Mouse (Mus musculus): ENCODE data around the gene Zcchc8.

The Zcchc8 gene

DNA sequence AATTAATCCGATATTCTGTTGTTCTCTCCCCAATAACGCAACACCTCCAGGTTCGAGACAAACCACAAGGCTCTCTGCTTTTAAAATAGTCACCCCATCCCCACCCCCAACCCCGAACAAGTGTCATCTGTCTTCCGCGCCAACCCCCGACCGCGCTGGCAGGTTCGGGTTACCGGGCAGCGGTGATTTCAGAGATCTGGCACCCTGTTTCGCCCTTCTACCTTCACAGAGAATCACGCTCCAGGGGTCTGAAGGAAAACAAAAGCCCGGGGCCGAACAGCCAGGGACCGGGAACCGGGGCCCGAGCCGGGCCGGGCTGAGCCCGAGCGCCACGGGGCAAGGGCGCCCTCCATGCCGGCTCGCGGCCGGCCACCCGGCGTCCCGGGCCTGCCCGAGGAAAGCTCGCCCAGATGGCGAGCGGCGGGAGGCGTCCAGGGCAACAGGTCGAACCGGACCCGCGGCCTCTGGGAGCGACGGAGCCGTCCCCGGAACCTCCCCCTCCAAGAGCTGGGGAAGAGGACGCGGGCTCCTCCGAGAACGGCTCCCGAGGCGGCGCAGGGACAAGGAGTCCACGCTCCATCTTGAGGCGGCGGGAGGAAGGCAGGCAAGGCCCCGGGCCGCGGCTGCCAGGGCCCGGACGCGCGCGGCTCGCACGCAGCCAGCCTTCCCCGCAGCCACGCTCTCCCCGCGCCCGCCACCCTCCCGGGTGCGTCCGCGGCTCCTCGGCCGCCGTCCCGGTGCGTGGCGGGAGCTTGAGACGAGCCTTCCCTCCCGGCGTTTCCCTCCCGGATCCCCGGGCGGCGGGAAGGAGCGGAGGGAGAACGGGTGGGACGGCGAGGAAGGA, 37.3 kb downstream of the Zcchc8 start:
- DNase-seq (ENCODE audit: low read depth in 2 of 2, low spot score in 2 of 2), result peak in 1 of 2 experiments; percentile 32

DNA sequence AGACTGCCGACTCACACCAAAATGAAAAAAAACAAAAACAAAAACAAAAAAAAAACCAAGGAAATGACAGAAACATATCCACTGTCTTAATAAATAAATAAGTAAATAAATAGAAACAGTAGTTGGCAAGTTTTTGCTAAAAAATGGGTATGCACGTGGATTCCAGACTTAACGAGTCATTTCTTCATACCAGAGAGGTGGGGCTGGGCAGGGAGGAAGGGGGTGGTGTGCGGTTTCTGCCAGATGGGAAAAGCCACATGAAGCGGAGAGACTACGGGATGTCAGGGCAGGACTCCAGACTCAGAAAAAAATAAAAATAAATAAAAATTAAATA, 37.9 kb downstream of the Zcchc8 start:
- DNase-seq (ENCODE audit: low read depth in 2 of 2, low spot score in 2 of 2), result no peak

DNA sequence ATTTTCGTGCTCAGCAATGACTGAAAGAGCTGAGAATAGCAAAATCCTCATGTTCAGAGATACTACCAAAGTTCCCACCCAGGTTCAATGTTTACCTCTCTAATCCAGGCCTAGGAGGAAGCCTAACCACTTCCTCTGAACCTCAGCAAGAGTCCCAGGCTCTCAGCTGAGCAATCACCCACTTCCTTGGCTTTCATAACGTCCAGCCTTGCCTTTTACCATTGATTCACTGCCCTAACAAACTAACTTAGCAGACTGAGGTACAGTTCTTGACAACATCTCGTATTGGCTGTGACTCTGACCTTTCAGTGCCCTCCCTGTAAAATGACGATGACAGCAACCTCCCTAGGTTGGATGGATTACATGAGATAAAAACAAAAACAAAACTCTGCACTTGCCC, 38.5 kb downstream of the Zcchc8 start:
- peak in 1 of 2 experiments; percentile 28 for DNase-seq (ENCODE audit: low read depth in 2 of 2, low spot score in 2 of 2)

DNA sequence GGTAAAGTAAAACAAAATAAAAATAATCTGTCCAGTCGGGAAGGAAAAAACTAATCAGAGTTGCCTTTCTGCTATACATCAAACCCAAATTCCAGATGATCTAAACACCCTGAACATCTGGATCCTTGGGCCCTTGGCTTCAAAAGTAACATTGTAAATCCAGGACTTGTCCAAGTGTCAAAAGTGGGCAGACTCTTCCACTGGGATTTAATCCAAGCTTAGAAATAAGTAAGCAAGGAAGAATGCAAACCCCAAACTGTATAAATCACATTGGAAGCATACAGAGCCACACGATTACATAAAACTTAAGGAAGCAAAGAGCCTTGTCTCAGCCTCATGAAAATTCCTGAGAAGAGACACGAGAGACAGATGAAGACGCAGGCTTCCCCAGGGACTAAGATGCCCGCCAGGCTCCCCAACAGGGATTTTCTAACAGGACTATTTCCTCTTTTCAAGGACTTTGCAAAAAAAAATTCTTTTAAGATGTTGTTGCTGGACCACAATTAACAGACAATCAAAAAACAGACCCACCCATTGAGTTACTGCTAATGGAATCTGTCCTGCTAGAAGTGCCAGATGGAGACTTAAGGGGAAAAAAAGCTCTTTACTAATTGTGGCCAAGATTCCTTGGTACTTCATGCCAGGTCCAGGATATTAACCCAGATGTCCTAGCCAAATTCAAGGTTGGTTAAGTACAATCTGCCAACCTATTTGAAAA, 41.2 kb downstream of the Zcchc8 start:
- DNase-seq (ENCODE audit: low read depth in 2 of 2, low spot score in 2 of 2), result no peak

DNA sequence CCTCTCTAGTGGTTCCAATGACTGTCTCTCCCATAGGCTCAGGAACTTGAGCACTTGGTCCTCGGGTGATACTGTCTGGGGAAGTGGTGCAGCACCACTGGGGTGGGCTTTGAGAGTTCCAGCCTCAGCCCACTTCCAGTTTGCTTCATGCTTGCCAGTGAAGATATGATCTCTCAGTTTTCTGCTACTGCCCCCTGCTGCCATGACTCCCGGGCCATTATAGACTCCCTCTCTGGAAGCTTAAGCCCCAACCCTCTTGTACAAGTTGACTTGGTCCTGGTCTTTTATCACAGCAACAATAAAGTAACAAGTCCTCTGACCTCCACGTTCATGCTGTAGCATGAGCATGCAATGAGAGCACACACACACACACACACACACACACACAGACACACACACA, 41.8 kb downstream of the Zcchc8 start:
- DNase-seq (ENCODE audit: low read depth in 2 of 2, low spot score in 2 of 2), result no peak

DNA sequence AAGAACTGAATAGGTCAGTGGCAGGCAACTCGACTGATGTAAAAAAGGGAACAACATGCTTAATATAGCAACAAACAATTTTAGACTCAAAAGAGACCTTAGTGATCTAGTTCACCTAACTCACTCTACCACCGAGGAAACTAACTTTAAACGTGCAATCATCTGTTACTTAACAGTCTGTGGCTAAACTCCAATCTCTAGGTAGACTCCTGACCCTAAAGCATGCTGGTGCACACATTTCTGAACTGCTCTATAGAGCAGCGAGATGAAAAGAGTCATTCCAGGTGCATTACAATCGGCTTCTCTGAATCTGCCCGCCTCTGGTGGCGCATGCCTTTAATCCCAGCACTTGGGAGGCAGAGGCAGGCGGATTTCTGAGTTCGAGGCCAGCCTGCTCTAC, 45.2 kb downstream of the Zcchc8 start:
- DNase-seq (ENCODE audit: low read depth in 2 of 2, low spot score in 2 of 2), result no peak

DNA sequence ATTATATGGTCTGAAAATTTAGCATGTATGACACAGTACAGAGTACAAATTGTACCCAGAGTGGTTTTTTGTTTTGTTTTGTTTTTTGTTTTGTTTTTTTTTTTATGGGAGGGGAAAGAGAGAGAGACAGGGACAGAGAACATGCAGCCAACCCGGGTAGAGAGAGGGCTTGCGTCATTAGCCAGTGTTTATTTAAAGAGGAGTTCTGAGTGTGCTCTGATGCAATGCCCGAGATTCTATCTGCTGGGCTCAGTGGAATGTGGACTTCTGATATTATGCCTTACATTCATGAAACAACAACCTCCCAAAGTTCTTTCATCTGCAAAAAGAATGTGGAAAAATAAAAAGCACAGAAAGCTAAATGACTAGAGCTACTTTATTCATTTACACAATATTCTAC, 45.7 kb downstream of the Zcchc8 start:
- DNase-seq (ENCODE audit: low read depth in 2 of 2, low spot score in 2 of 2), result no peak

DNA sequence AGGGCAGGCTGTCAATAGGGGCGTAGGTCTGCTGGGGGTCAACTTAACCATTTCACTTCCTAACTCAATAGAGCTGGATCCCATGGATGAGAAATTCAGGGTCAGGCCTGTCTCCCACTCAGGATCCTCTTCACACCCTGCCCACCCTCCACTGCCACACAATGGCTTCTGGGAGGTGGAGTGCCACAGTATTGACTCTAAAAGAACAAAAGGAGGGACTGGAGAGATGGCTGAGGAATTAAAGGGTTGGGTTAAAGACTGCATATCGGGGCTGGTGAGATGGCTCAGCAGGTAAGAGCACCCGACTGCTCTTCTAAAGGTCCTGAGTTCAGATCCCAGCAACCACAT, 49.5 kb downstream of the Zcchc8 start:
- no peak for DNase-seq (ENCODE audit: low read depth in 2 of 2, low spot score in 2 of 2)

DNA sequence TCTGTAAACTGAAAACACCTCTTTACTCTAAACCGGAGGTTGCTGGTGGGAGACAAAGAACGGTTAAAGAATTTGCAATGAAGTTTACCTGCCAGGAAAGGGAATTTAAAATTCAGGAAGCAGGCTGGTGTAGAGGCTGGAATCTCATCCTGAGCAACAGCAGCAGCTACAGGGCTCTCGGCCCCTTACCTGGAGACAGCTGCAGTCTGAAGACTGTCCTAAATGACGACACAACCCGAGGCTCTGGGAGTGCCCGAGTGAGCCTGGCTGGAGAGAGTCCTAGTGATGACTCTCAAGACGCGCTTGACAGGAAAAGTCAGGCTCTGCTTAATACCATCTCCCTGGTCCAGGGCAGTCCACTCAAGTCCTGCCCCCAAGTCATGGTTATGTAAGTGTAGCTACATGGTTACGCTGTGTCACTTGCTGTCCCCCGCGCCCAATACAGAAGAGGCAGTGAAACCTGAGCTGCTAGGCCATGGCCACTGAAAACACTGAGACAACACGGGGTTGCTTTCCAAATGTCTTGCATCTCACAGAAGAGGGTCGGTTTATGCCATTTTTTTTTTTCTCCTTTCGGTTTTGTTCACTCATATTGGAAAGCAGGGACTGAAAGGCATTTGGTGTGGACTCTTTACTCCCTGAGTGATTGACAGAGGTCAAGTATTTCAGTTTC, 50.0 kb downstream of the Zcchc8 start:
- DNase-seq (ENCODE audit: low read depth in 2 of 2, low spot score in 2 of 2), result no peak

DNA sequence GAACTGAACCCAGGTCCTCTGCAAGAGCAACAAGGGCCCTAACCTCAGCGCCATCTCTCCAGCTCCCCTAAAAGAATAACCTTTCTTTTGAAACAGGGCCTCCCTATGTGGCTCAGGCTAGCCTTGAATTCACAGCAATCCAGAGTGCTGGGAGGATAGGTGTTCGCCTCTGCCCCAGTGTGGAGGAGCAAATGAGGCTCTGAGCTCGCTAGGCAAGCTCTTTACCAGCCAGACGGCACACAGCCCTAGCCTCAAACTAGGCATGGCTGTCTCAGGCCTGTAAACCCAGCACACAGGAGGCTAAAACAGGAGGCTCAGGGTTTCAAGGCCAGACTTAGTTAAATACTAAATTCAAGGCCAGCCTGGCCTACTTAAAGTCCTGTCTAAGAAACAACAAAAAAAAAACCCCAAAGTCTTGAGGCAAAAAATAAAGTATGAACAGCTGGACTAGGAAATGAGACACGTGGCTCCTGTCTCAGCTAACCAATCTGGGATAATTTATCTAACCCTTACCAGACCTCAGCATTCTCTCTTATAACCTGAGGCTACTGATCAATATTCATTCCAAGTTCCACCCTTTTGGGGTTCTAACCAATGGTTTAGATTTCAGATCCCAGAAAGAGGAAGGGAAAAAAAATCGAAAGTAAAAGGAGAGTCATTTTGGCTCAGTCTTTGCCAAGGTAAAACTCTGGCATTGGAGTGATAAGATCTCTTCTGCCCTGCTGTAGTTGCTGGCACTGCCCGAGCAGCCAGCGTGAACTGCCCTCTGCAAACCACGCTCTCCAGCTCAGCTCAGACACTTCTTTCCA, 50.7 kb downstream of the Zcchc8 start:
- DNase-seq (ENCODE audit: low read depth in 2 of 2, low spot score in 2 of 2), result no peak

DNA sequence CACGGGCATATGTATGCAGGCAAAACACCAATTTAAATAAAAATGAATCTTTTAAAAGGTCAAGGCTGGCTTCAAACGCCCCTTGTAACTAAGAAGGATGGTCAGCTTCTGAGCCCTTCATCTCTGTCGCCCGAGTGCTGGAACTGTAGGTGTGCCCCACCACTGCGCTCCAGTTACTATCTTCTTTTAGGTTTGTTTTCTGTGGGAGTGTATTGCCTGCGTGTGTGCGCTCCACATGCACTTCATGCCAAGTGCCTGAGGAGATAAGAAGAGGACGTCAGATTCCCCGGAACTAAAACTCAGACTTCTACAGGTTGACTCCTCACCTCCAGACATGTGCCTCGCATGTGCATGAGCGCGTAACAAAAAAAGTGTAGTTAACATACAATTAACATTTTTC, 53.0 kb downstream of the Zcchc8 start:
- no peak for DNase-seq (ENCODE audit: low read depth in 2 of 2, low spot score in 2 of 2)

DNA sequence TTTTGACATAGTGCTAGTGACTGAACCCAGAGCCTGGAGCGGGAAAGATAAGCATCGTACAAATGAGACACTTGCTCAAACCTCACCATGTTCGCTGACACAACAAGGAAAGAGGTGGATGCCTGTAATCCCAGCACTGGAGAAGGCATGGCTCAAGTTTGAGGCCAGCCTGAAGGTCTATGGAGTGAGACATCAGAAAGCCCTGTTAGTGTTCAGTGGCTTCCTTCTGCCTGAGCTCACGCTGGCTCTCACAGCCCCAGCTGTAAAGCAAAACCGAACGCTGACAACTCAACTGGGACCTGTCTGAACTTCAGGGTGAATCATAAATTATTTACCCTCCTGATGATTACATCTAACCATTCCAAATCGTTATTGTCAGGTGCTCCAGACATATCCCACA, 54.9 kb downstream of the Zcchc8 start:
- no peak for DNase-seq (ENCODE audit: low read depth in 2 of 2, low spot score in 2 of 2)

DNA sequence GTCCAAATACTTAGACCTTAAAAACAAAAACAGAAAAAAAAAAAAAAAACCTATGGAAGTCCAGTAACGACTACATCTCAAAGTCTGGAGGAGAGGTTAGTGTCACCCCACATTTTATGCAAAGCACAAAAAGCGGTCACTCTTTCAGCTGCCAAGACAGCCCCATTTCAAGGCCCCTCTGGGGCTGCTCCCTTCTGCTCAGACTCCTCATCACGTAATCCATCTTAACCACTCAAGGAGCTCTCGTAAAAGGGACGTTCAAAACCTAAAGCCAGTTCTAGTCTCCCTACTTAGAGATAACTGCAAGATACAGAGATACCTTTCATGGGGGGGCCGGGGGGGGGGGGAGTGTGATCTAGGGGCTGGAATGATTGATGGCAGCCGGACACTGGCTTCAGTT, 56.6 kb downstream of the Zcchc8 start:
- DNase-seq (ENCODE audit: low read depth in 2 of 2, low spot score in 2 of 2), result no peak

DNA sequence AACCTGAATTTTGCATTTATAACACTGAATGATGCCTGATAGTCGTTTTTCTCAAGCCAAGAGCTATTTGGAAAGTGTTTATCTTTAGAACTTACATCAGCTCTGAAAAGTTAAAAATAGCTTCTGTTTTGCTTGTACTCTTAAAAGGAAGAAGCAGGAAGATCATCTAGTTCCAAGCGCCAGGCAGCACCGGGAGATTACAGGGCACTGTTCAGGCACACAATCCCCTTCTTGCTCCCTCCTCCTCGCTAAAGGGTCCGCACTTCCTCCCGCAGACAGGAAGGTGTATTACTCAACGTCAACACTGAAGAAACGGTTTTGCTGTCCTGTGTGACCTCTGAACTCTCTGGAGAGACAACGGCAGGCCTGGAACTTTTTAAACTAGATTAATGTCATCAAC, 58.8 kb downstream of the Zcchc8 start:
- no peak for DNase-seq (ENCODE audit: low read depth in 2 of 2, low spot score in 2 of 2)

DNA sequence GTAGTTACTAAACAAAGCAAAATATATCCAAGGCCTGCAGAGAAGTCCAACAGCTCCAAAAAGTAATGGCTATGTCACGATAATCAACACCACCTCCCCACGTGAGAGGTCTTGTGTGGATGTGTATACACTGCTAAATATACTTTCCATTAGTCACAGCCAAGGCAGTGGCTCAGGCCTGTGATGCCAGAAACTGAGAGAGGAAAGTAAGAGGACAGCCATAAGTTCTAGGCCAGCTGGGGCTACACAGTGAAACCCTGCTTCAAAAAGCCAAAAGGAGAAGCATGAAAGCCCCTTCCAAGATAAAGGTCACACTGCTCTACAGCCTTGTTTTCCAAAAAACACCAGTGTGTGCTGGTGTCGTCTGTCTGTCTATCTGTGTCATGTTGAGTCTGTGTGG, 59.3 kb downstream of the Zcchc8 start:
- no peak for DNase-seq (ENCODE audit: low read depth in 2 of 2, low spot score in 2 of 2)

DNA sequence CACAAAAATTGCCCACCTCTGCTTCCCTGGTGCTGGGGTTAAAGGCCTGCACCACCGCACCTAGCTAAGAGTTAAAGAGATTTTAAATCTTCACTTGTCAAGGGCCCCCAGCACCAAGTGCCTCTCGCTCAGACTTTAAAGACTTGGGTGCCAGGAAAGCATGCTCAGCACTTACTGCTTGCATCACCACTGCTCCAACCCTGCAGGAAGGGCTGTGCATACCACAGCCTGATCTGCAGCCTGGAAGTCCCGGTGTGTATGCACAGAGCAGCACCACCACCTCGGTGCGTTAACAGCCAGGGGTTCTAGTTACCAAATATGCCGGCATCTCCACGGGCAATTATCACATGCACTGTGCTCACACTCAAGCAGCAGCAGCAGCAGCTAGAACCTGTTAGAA, 63.2 kb downstream of the Zcchc8 start:
- no peak for DNase-seq (ENCODE audit: low read depth in 2 of 2, low spot score in 2 of 2)

DNA sequence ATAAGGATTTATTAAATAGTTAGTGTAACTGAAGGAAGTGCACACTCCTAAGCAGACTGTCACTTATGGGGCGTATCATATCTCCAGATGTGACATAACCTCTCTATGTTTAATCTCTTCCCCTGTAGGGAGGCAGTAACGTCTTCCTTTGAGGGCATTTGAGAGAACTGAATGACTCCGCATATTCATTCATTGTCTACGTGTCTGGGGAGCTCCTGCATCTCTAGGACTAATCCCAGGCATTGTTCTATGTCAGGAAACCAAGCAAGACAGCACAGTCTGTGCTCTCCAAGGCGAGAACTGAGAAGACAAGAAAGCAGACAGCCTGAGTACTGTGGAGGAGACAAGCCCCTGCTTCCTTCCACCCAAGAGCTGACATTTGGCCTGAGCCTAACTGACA, 66.0 kb downstream of the Zcchc8 start:
- no peak for DNase-seq (ENCODE audit: low read depth in 2 of 2, low spot score in 2 of 2)

DNA sequence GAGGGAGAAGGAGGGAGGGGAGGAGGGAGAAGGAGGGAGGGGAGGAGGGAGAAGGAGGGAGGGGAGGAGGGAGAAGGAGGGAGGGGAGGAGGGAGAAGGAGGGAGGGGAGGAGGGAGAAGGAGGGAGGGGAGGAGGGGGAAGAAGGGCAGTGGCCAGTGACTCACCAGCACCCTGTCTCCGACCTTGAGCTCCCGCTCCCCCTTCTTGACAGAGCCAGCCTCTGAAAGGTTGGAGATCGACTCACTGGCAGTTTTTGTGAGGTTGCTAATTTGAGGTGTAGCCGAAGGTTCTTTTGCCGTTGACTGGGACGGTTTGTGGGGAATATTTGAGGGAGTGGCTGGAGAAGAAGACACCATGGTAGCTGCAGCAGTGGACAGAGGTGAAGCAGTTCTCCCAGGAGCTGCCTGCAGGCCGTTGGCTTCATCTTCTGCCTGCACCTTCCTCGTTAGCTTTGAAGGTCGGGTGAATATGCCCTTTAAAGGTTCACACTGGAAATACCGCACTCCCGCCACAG, 67.6 kb downstream of the Zcchc8 start:
- DNase-seq (ENCODE audit: low read depth in 2 of 2, low spot score in 2 of 2), result no peak

DNA sequence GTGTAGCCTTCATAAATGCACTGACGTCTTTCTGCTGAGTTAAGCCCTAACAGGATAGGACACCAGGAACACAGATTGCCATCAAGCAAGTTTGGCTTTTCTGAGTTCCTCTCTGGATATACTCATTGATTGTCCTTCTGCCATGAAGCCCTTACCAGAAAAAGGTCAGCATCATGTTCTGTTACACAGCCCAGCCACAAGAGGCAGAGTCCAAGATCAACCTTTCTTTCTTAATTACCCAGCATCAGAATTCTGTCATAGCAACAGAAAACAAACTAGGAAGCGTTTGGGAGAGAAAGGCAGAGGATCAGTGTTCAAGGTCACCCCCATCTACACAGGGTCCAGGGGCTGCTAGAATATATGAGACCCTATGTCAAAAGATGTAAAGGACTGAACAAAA, 70.1 kb downstream of the Zcchc8 start:
- DNase-seq (ENCODE audit: low read depth in 2 of 2, low spot score in 2 of 2), result no peak

Measured in CD8-positive naive resting alpha-beta T cell, adult 2 months (primary cell).